Mouse (Mus musculus): ENCODE measurements around the gene 1700001C02Rik. TPM values are rescaled to one million over a fixed set of nuclear protein-coding genes. Genes with fewer than 3 reads are reported as not detected.

The 1700001C02Rik gene
- total RNA-seq, 2 experiments from 2014 or later: not detected

Other genes starting within 250 kb of the 1700001C02Rik start
- 10 to 100 TPM; 17.4 to 19.8 TPM for gene Selenoi, start 233.5 kb upstream of the 1700001C02Rik start, total RNA-seq (2021)
- gene Drc1, start 184.7 kb upstream of the 1700001C02Rik start, total RNA-seq (2021): under 1 TPM; 0.10 to 0.53 TPM
- under 1 TPM in 1 of 2 experiments, not detected in 1; 0.02 TPM for gene Otof, start 4.1 kb upstream of the 1700001C02Rik start, total RNA-seq (2021)
- gene Cib4, start 79.8 kb downstream of the 1700001C02Rik start, total RNA-seq (2021): not detected
- gene Kcnk3, start 122.1 kb downstream of the 1700001C02Rik start, total RNA-seq (2021): 100 to 1,000 TPM; 159 to 183 TPM
- 10 to 100 TPM; 42.1 to 45.4 TPM for gene Slc35f6, start 181.9 kb downstream of the 1700001C02Rik start, total RNA-seq (2021)
- 10 to 100 TPM; 85.5 to 86.1 TPM for gene Cenpa, start 200.7 kb downstream of the 1700001C02Rik start, total RNA-seq (2021)
- under 1 TPM; 0.77 to 0.87 TPM for gene Dpysl5, start 245.5 kb downstream of the 1700001C02Rik start, total RNA-seq (2021)

All from heart, postnatal 10 days (tissue).